In the genomic region with DNA sequence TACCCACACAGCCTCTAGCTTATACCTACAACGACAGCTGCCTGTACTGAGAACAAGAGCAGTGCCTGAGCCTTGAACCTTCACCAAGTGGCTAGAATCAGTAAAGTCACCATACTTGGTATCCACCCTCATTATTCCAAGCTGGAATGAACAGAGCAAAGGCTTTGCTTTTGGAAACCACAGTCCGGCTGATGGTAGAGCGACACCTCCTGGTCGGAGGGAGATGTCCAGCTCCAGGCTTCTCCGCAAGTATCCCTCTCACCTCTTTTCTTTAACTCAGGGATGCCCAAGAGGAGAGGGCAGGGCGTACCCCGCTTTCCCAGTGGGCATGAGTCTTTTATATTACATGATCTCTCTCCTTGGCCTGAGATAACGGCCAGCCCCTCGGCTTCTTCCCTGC, we compare ENCODE assay signal across 9 mouse cellular contexts. TPM values are rescaled to one million over a fixed set of nuclear protein-coding genes. Genes with fewer than 3 reads are reported as not detected.
A peak's percentile ranks its signal among the peaks of the same experiment; 100 is the strongest.
DNase-seq lines count a peak whose midpoint lies in the region; TF ChIP-seq lines count a peak whose summit lies in the region.
"Had no signal": no experiment of that assay in that cellular context is flagged by ENCODE, and none has a peak within 500 bp of the region (broad histone marks: within the 10 kb centered on the region; RNA-seq: fewer than 3 reads in every experiment).

No protein-coding gene starts in this region.

- intact Hi-C loops in heart, postnatal 36 days (cut with DNase I), result loop anchor here (1.0 to 5.0 kb wide), 2 partner anchors 27 to 72 kb away; no protein-coding TSS in a partner anchor
- intact Hi-C loops in gastrocnemius, postnatal 14 days (cut with DNase I; ENCODE audit: low total_unique reads), result no loop called here
- intact Hi-C loops in left cerebral cortex, postnatal 14 days (cut with DNase I), result no loop called here

- no peaks in the 10 kb centered on the region for H3K36me3 ChIP-seq in ES-E14 (ENCODE audit: control insufficient read depth, insufficient read depth, low read length, poor library complexity, severe bottlenecking)

- H3K4me3 ChIP-seq in ES-E14 (ENCODE audit: insufficient read depth in 1 of 2, low read depth in 1 of 2, low read length in 2 of 2, poor library complexity in 1 of 2, severe bottlenecking in 1 of 2), result no peak overlapping the region

- no peak overlapping the region for H3K9ac ChIP-seq in ES-E14 (ENCODE audit: insufficient read depth, low read depth, low read length, poor library complexity, severe bottlenecking)

- DNase-seq in heart, postnatal 36 days, result peak; percentile 36 to 49
- no peak for DNase-seq in heart, adult 9 months (ENCODE audit: low spot score in 2 of 2)
- DNase-seq in 3134 (ENCODE audit: extremely low read depth, insufficient read length, low spot score) (peak; percentile 23), ES-E14 (ENCODE audit: low read depth, low spot score) (peak; percentile 63)
- peak; percentile 54 for DNase-seq in gastrocnemius, postnatal 14 days
- no peak for DNase-seq in thymus, postnatal 4 days
- DNase-seq in ovary, adult 18-20 months (ENCODE audit: low spot score), result no peak
- DNase-seq in left cerebral cortex, postnatal 14 days (ENCODE audit: low spot score in 2 of 2), result no peak

- no peaks in the 10 kb centered on the region for H3K9me3 ChIP-seq in ES-E14 (ENCODE audit: control insufficient read depth, insufficient read depth, low read depth, low read length)

- no peak overlapping the region for H3K27ac ChIP-seq in ES-E14 (ENCODE audit: insufficient read depth, low read depth, low read length, poor library complexity, severe bottlenecking)

- peaks cover 0 to 11% of the 10 kb centered on the region in 2 experiments; a peak in 1 of 4 replicates for H3K4me1 ChIP-seq in ES-E14 (ENCODE audit: control insufficient read depth in 2 of 2, insufficient read depth in 2 of 2, low read length in 2 of 2, poor library complexity in 1 of 2)

- in situ Hi-C loops in ES-E14 (cut with MboI; ENCODE audit: low sequenced_read_pairs in 2 of 2, unreplicated experiment in 2 of 2), result no loop called here

TF ChIP-seq in ES-E14, 5 proteins besides CTCF, POLR2A, EP300 and RAD21:
- TF ChIP-seq MAFK (IDR thresholded peaks at IDR 0.05; ENCODE audit: insufficient read depth, low read depth, low read length), result no peak
- no peak for TF ChIP-seq ZNF384 (IDR thresholded peaks at IDR 0.05; ENCODE audit: low read depth, low read length)
- TF ChIP-seq ZC3H11A (IDR thresholded peaks at IDR 0.05; ENCODE audit: borderline replicate concordance, low read depth, low read length), result no peak
- TF ChIP-seq CHD2 (IDR thresholded peaks at IDR 0.05; ENCODE audit: low read depth, low read length), result no peak
- TF ChIP-seq HCFC1 (IDR thresholded peaks at IDR 0.05; ENCODE audit: borderline replicate concordance, insufficient read depth, low read length), result no peak

RNA-seq across cellular contexts. Expression of gene Srarp, which starts 6.1 kb away (rescaled TPM):
- 1 to 10 TPM in 1 of 2 experiments, under 1 TPM in 1; 0.67 to 1.6 TPM for total RNA-seq in heart, postnatal 36 days (2021)
- total RNA-seq in ES-E14 (2012; rRNA removed), result not detected in 2 replicates
- not detected for total RNA-seq in gastrocnemius, postnatal 14 days (2021)
- total RNA-seq in left cerebral cortex, postnatal 14 days (2021), result 1 to 10 TPM; 5.1 TPM
- total RNA-seq: gastrocnemius, postnatal 4 days had no signal

RNA-seq across cellular contexts. Expression of gene Hspb7, which starts 9.3 kb away (rescaled TPM):
- 1,000 to 10,000 TPM; 1,173 to 1,191 TPM for total RNA-seq in heart, postnatal 36 days (2021)
- total RNA-seq in ES-E14 (2012; rRNA removed), result not detected in 2 replicates
- total RNA-seq in gastrocnemius, postnatal 14 days (2021), result 100 to 1,000 TPM; 218 to 313 TPM
- total RNA-seq in left cerebral cortex, postnatal 14 days (2021), result under 1 TPM; 0.47 to 0.90 TPM

RNA-seq across cellular contexts. Expression of gene Clcnkb, which starts 14.0 kb away (rescaled TPM):
- total RNA-seq in heart, postnatal 36 days (2021), result 1 to 10 TPM in 1 of 2 experiments, under 1 TPM in 1; 0.38 to 1.0 TPM
- total RNA-seq in ES-E14 (2012; rRNA removed), result 1.6 and 4.5 TPM in 2 replicates
- total RNA-seq in gastrocnemius, postnatal 14 days (2021), result under 1 TPM; 0.31 to 0.80 TPM
- total RNA-seq in left cerebral cortex, postnatal 14 days (2021), result not detected

RNA-seq across cellular contexts. Expression of gene Zbtb17, which starts 14.6 kb away (rescaled TPM):
- 10 to 100 TPM; 21.3 to 24.7 TPM for total RNA-seq in heart, postnatal 36 days (2021)
- 30.1 and 37.3 TPM in 2 replicates for total RNA-seq in ES-E14 (2012; rRNA removed)
- total RNA-seq in gastrocnemius, postnatal 14 days (2021), result 10 to 100 TPM; 16.2 to 16.7 TPM
- total RNA-seq in left cerebral cortex, postnatal 14 days (2021), result 10 to 100 TPM; 31.1 to 32.6 TPM

RNA-seq across cellular contexts. Expression of gene Clcnka, which starts 31.3 kb away (rescaled TPM):
- not detected for total RNA-seq in heart, postnatal 36 days (2021)
- 0.62 and 0.79 TPM in 2 replicates for total RNA-seq in ES-E14 (2012; rRNA removed)
- total RNA-seq in gastrocnemius, postnatal 14 days (2021), result 1 to 10 TPM; 1.2 to 1.8 TPM
- not detected for total RNA-seq in left cerebral cortex, postnatal 14 days (2021)

Comparison
In these comparisons a context has a peak if more than half of its experiments do, and no peak if none do; other contexts are left out.
1. DNase-seq: peak in heart, postnatal 36 days (2 of 2), 3134 (single experiment), ES-E14 (single experiment) and gastrocnemius, postnatal 14 days (single experiment); none in heart, adult 9 months (0 of 2), thymus, postnatal 4 days (single experiment), ovary, adult 18-20 months (single experiment) and left cerebral cortex, postnatal 14 days (0 of 2).
2. RNA of gene Hspb7, which starts 9.3 kb away (total RNA-seq): 1,173 to 1,191 TPM in heart, postnatal 36 days and 218 to 313 TPM in gastrocnemius, postnatal 14 days; 0.47 to 0.90 TPM in left cerebral cortex, postnatal 14 days and not detected in ES-E14; every median in the first group is over 100 times any median in the second.